Mouse (Mus musculus): ENCODE measurements around the gene Ddi2. TPM values are rescaled to one million over a fixed set of nuclear protein-coding genes. Genes with fewer than 3 reads are reported as not detected.

Gene Ddi2
- total RNA-seq, 4 experiments from 2014 or later = 49.4 to 67.9 (median 54.0) TPM

GRCm38 (mm10) chr4:141688505-141688904, 34.7 kb downstream of the Ddi2 start:
- no peak for DNase-seq

GRCm38 (mm10) chr4:141686525-141686924, 36.7 kb downstream of the Ddi2 start:
- DNase-seq = no peak

GRCm38 (mm10) chr4:141686093-141686492, 37.1 kb downstream of the Ddi2 start:
- DNase-seq = no peak

- DNase-seq = no peak
Measured at GRCm38 (mm10) chr4:141685499-141685898, 37.7 kb downstream of the Ddi2 start, which contains the start of gene Rsc1a1. Rsc1a1 (minus strand) TSS chr4:141685599.

- no peak for DNase-seq
Measured at GRCm38 (mm10) chr4:141682706-141683230, 40.5 kb downstream of the Ddi2 start.

DNA sequence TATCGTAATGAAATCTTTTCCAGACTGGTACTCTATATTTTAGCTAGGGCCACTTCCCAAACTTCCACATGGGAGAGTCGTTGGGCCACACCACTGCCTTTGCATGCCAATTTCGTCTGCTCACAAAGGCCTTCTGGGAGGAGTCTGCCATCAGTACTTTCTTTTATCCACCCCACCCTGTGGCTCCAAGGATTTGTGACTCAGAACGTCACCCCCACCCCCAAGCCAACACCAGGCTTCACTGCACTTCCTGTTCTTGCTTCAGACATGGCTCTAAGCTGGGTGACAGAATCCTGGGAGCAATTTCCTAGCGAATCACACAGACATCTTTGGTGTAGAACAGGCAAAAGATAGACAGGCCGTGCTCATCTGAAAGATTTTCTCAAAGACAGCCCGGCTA, 41.5 kb downstream of the Ddi2 start:
- peak; percentile 63 for DNase-seq

DNA sequence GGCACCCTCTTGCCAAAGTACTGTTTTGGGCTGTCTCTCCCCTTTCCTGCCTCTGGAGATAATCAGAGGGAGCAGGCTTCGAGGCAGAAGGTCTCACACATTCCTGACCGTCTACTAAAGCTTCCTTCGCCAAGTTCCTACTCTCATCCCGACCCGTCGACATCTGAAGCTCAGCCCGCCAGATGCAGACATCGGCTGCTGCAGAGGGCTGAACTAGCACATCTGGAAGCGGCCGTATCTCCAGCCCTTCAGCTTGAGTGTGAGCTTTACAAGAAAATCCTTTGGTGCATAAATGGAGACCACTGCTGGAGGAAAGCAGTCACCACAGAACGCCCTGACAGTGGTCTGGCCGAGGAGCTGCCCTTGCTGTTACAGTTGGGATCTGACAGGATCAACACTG, 42.3 kb downstream of the Ddi2 start:
- no peak for DNase-seq

GRCm38 (mm10) chr4:141679016-141679415, 44.2 kb downstream of the Ddi2 start:
- no peak for DNase-seq

DNA sequence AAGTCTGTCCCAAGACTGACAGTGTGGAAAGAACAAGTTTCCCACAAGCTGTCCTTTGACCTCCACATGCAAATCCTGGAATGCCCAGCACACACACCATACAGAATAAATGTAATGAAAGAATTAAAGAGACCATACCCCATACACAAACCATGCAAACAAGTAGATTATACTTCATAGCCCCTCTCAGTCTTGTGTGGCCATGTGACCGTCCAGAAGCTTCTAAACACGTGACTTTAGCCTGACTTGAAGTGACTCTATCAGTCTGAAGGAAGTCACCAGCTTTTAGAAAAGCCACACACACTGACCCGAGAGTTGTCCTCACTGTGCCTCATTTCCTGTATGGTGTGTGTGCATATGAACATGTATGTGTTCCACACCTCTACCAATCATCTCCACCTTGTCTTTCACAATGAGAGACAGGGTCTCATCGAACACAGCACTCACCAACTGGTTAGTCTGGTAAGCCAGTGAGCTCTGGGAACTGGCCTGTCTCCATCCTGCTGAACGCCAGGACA, 46.7 kb downstream of the Ddi2 start:
- DNase-seq = no peak

DNA sequence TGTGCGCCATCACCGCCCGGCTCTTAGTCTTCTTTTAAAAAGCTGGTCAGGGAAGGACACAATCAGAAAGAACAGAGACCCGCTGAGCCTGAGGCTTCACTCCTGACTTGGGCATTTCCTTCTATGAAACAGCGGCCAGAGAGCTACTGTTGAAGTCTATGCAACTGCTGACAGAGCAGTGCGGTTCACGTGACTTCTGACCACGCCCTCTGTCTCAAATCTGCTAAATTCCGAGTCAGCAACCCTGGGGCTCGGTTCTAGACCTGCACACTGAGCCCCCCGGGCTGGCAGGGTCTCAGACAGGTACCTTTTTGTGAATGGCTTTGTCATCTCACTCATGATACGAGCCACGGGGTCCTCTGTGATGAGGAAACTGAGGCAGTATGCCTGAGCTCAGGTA, 50.9 kb downstream of the Ddi2 start:
- DNase-seq = no peak

DNA sequence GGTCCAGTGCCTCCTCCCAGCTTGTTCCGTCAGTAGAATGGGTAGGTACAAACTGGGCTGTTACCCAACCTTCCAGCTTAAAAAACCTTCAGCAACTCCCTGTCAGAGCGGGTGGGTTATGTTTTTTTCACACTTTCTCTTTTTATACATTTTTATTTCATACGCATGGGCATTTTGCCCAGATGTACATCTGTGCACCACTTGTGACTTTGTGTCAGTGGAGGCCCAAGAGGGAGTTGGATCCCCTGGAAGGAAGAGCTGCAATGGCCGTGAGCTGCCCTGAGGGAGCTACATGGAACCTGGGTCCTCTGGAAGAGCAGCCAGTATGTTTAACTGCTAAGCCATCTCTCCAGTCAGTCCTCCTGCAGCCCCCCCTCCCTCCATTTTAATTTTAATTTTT, 51.8 kb downstream of the Ddi2 start:
- DNase-seq = no peak

GRCm38 (mm10) chr4:141669898-141670712, 53.1 kb downstream of the Ddi2 start:
- DNase-seq = peak; percentile 78

DNA sequence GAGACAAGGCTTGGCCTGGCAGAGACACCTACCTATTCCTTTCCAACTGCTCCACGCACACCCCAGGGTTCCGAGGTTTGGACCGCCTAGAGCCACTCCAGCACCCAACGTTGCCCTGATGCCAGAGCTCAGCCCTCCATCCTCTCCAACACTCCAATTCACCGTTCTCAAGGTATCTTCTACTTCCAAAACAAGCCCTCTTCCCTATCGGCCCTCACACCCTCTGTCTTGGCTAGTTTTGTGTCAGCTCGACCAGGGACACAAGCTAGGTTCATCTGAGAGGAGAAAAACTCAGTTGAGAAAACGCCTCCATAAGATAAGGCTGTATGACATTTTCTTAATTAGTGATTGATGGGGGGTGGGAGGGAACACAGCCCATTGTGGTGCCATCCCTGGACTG, 58.4 kb downstream of the Ddi2 start, which contains the start of gene Plekhm2:
Gene Plekhm2, minus strand, starts transcription at position 101 of the 400 bp plus-strand sequence.
- no peak for DNase-seq

DNA sequence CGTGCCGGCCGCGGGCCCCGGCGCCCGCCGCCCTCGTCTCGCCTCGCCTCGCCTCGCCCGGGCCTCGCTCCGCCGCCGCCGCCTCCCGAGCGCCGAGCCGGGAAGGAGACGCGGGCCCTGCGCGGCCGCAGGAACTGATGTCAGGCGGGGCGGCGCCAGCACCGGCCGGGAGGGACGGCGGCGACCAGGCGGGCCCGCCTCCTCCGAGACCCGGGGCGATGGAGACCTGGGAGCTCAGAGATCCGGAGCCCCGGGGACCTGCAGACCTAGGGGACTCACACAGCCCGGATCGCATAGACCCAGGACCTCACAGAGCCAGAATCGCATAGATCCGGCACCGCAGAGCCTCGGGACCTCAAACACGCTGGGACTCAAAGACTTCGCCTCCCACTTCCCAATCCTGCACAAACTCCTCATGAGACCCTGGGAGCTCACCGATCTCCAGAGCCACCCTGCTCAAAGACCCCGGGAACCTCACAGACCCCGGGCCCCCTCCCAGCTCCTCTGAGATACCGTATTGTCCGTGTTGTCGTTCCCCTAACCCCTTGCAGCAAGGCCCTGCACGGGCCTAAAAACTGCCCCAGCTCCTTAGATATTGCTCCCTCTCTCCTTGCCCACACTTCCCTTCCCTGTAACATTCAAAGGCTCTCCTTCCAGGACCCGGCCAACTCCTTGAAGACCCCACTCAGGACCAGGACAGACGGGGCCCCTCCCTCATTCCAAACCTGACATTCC, 59.0 kb downstream of the Ddi2 start:
- no peak for DNase-seq

GRCm38 (mm10) chr4:141663122-141663931, 59.9 kb downstream of the Ddi2 start:
- DNase-seq = no peak

DNA sequence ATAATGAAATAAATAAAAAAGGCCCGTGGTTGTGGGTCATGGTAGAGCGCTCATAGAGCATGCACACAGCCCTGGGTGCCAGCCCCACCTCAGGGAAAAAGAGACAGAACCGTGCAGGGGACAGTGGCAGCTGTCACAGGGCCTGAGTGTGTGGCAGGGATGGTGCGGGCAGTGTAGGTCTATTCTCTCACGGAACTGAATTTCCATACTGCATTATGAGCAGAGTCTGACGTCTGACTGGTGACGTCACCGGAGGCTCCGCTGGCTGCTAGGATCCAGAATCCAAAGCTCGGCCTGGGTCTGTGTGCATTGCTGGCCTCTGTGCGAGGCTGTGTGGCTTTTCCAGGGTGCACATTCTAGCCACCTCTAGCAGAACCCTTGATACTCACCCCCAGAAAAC, 62.3 kb downstream of the Ddi2 start:
- no peak for DNase-seq

GRCm38 (mm10) chr4:141659739-141660138, 63.5 kb downstream of the Ddi2 start:
- DNase-seq = no peak

DNA sequence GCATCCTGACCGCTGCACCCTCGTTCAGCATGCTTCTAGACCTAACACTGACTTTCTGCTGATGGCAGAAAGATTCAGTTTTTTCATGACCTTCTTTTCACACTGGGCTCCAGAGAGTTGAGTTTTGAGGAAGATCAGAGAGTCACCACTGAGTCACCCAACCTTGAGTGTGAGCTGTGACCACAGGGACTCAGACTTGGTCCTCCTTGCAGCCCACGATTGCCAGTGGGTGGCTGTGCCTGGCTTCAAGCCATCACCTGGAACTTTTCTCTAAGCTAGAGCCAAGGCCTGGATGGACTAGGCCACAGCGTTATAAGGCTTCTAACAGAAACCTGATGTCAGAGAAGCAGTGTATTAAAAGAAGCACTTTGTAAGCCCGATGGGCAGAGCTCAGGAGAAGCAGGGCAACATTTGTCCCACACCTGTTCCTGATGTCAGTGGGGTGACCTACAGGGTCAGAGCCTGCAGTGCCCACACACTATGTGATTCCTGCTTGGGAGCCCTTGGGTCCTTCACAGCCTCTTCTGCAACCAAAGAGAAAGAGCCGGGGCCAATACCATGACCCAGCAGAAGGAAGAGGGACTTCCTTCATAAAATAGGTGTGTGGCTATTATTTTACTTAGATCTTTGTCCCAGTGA, 64.3 kb downstream of the Ddi2 start:
- DNase-seq = peak; percentile 79

GRCm38 (mm10) chr4:141656932-141657331, 66.3 kb downstream of the Ddi2 start:
- no peak for DNase-seq

DNA sequence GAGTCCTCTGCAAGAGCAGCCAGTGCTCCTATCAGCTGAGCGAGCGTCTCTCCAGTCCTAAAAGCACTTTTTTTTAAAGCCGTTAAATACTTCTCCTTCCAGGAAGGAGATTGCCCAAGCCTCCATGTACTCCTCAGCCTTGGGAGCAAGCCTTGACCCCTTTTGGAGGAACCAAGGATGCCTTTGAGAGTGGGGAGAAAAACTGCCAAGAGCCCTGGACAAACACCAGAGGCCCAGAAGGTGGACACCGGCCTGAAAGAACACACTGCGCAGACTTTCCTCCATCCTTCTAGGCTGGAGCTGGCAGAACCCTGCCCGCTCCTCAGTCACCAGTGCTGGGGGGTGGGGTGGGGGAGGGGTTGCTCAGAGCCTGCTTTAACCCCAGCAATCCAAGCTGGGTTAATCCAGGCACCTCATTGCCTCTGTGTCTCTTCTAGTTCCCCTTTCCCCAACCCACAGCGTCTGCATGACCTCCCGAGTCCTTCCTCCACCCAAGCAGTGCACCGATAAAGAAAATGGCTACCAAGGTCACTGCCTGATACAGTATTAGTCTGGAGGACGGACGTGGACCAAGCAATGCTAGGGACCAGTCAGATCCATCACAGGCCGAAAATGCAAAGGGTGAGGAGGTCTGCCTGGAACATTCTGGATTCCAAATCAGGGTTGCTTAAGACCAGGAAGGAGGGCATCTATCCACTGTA, 67.2 kb downstream of the Ddi2 start:
- peak; percentile 58 for DNase-seq

DNA sequence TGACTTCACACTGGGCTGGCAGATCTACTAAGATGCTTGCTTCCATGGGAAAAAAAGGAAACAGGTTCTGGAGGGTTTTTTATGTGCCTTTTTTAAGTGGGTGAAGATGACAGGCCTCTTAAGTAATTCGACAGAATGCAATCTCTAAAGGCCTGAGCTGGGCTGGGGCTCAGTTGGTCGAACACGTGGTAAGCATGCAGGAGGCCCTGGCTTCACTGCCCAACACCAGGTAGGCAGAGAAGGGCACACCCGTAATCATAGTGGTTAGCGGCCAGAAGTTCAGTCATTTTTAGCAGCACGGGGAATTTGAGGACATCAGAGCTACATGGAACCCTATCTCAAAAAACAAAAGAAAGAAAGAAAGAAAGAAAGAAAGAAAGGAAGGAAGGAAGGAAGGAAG, 68.7 kb downstream of the Ddi2 start:
- DNase-seq = no peak

Data from adrenal gland, adult 8-10 months (tissue).